Mouse (Mus musculus): ENCODE data around the gene Fchsd2. TPM values are rescaled to one million over a fixed set of nuclear protein-coding genes. Genes with fewer than 3 reads are reported as not detected.

Fchsd2 gene
- polyA plus RNA-seq, 1 experiment from 2014 or later, result 28.5 TPM

GRCm38 (mm10) chr7:101309985-101310326 is 217.3 kb downstream of the Fchsd2 start:
- Histone ChIP-seq H3K9me3 (ENCODE audit: control insufficient read depth, low read length) (no peaks in the 10 kb centered on the region), H3K9ac (ENCODE audit: low read length) (peak overlapping the region; percentile 71), H3K27ac (ENCODE audit: low read depth, low read length) (no peak overlapping the region), H3K36me3 (ENCODE audit: control insufficient read depth, insufficient read depth, low read length) (no peaks in the 10 kb centered on the region), H3K4me3 (ENCODE audit: low read depth, low read length) (peak overlapping the region; percentile 47), H3K4me1 (ENCODE audit: control insufficient read depth, insufficient read depth, low read length) (no peaks in the 10 kb centered on the region), H3K27me3 (ENCODE audit: control insufficient read depth, insufficient read depth, low read length) (no peaks in the 10 kb centered on the region), H3K4me2 (ENCODE audit: low read depth) (peak overlapping the region; percentile 56)
- ATAC-seq (ENCODE audit: insufficient read depth, low FRiP score, low TSS enrichment) (0 out of 2 replicates have a peak, but pooled peaks have one; percentile 22), DNase-seq (ENCODE audit: low spot score) (no peak)
- WGBS, result 46% methylated on average over 5 of the region's 5 CpGs

DNA sequence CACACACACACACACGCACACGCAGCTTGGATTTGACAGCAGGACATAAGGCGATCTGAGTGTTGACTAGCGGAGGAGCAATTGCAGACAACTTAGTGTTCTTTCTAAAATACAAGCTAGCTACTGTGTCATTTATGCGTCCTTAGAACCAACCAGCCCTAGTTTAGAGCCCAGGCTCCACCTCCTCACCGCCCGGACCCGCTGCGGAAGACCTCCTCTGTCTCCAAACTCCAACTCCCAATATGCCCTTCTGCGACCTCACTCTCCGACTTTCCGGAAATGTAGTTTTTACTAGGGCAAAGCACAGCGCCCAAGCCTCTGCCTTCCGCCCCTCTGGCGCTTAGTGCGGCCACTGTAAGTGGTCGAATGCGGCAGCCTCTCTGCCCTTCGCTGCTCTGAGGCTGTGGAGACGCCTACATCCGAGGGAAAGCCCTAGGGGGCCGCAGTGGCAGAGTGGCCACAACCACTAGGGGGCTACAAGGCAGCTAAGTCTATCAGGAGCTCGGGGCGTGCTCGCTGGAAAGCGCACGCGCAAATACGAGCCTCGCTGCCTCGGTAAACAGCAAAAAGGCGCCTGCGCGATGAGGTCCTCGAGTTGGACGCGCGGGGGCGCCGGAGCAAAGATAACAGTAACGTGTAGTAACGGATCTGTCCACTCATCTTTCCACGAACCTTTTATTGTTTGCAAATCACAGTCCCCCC is 217.8 kb downstream of the Fchsd2 start:
- Histone ChIP-seq H3K4me3 (ENCODE audit: low read depth, low read length) (peak overlapping the region; percentile 47), H3K36me3 (ENCODE audit: control insufficient read depth, insufficient read depth, low read length) (no peaks in the 10 kb centered on the region), H3K4me1 (ENCODE audit: control insufficient read depth, insufficient read depth, low read length) (no peaks in the 10 kb centered on the region), H3K9me3 (ENCODE audit: control insufficient read depth, low read length) (no peaks in the 10 kb centered on the region), H3K27me3 (ENCODE audit: control insufficient read depth, insufficient read depth, low read length) (no peaks in the 10 kb centered on the region), H3K27ac (ENCODE audit: low read depth, low read length) (peak overlapping the region; percentile 79; the same call in 1 of the 2 replicates), H3K9ac (ENCODE audit: low read length) (peak overlapping the region; percentile 71), H3K4me2 (ENCODE audit: low read depth) (peak overlapping the region; percentile 56)
- DNase-seq (ENCODE audit: low spot score), result peak; percentile 99
- WGBS, result 1% methylated on average over 43 of the region's 43 CpGs
- peak; percentile 92 for ATAC-seq (ENCODE audit: insufficient read depth, low FRiP score, low TSS enrichment)

DNA sequence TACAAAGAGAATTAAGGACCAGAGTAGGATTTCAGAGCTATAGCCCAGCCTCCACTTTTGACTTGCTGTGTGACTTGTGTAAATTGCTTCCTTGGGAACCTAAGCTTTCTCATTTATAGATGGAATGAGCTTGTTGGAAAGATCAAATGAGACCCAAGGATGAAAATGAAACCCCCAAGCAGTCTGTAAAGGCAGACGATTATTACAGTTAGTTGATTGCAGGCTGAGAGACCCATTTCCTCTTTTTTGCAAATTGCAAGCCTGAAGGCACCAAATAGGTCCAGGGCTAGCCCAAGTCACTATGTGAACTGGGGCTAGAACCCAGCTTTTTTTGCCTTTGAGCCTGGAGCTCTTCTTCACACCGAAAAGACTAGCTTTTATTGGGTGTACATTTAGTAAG is 218.4 kb downstream of the Fchsd2 start:
- Histone ChIP-seq H3K4me1 (ENCODE audit: control insufficient read depth, insufficient read depth, low read length) (no peaks in the 10 kb centered on the region), H3K9me3 (ENCODE audit: control insufficient read depth, low read length) (no peaks in the 10 kb centered on the region), H3K27ac (ENCODE audit: low read depth, low read length) (no peak overlapping the region), H3K4me2 (ENCODE audit: low read depth) (peak overlapping the region; percentile 56), H3K27me3 (ENCODE audit: control insufficient read depth, insufficient read depth, low read length) (no peaks in the 10 kb centered on the region), H3K36me3 (ENCODE audit: control insufficient read depth, insufficient read depth, low read length) (no peaks in the 10 kb centered on the region), H3K9ac (ENCODE audit: low read length) (peak overlapping the region; percentile 71), H3K4me3 (ENCODE audit: low read depth, low read length) (no peak overlapping the region)
- ATAC-seq (ENCODE audit: insufficient read depth, low FRiP score, low TSS enrichment) (no peak), DNase-seq (ENCODE audit: low spot score) (no peak)
- 43% methylated on average over 2 of the region's 2 CpGs for WGBS

- H3K27me3 ChIP-seq (ENCODE audit: control insufficient read depth, insufficient read depth, low read length), result no peaks in the 10 kb centered on the region
- H3K9ac ChIP-seq (ENCODE audit: low read length), result no peak overlapping the region
- 76% methylated on average over 3 of the region's 3 CpGs for WGBS
- no peaks in the 10 kb centered on the region for H3K36me3 ChIP-seq (ENCODE audit: control insufficient read depth, insufficient read depth, low read length)
- ATAC-seq (ENCODE audit: insufficient read depth, low FRiP score, low TSS enrichment) (no peak), DNase-seq (ENCODE audit: low spot score) (no peak)
- no peaks in the 10 kb centered on the region for H3K9me3 ChIP-seq (ENCODE audit: control insufficient read depth, low read length)
- H3K4me2 ChIP-seq (ENCODE audit: low read depth), result no peak overlapping the region
- H3K4me1 ChIP-seq (ENCODE audit: control insufficient read depth, insufficient read depth, low read length), result no peaks in the 10 kb centered on the region
- H3K27ac ChIP-seq (ENCODE audit: low read depth, low read length), result no peak overlapping the region
- no peak overlapping the region for H3K4me3 ChIP-seq (ENCODE audit: low read depth, low read length)
Measured at GRCm38 (mm10) chr7:101313033-101313432, 220.4 kb downstream of the Fchsd2 start.

- Histone ChIP-seq H3K36me3 (ENCODE audit: control insufficient read depth, insufficient read depth, low read length) (no peaks in the 10 kb centered on the region), H3K4me2 (ENCODE audit: low read depth) (no peak overlapping the region), H3K9ac (ENCODE audit: low read length) (no peak overlapping the region), H3K27me3 (ENCODE audit: control insufficient read depth, insufficient read depth, low read length) (no peaks in the 10 kb centered on the region), H3K9me3 (ENCODE audit: control insufficient read depth, low read length) (no peaks in the 10 kb centered on the region), H3K27ac (ENCODE audit: low read depth, low read length) (no peak overlapping the region), H3K4me1 (ENCODE audit: control insufficient read depth, insufficient read depth, low read length) (no peaks in the 10 kb centered on the region), H3K4me3 (ENCODE audit: low read depth, low read length) (no peak overlapping the region)
- DNase-seq (ENCODE audit: low spot score), result no peak
- WGBS, result 77% methylated on average over 5 of the region's 5 CpGs
- no peak for ATAC-seq (ENCODE audit: insufficient read depth, low FRiP score, low TSS enrichment)
Measured at GRCm38 (mm10) chr7:101314396-101314795, 221.7 kb downstream of the Fchsd2 start.

- no peaks in the 10 kb centered on the region for H3K9me3 ChIP-seq (ENCODE audit: control insufficient read depth, low read length)
- no peak overlapping the region for H3K27ac ChIP-seq (ENCODE audit: low read depth, low read length)
- no peak overlapping the region for H3K9ac ChIP-seq (ENCODE audit: low read length)
- H3K27me3 ChIP-seq (ENCODE audit: control insufficient read depth, insufficient read depth, low read length), result peaks cover 5% of the 10 kb centered on the region; the same call in 1 of the 2 replicates
- H3K4me1 ChIP-seq (ENCODE audit: control insufficient read depth, insufficient read depth, low read length), result 0 out of 2 replicates have a peak, but pooled peaks cover 2% of the 10 kb centered on the region
- no peaks in the 10 kb centered on the region for H3K36me3 ChIP-seq (ENCODE audit: control insufficient read depth, insufficient read depth, low read length)
- no peak overlapping the region for H3K4me3 ChIP-seq (ENCODE audit: low read depth, low read length)
- ATAC-seq (ENCODE audit: insufficient read depth, low FRiP score, low TSS enrichment) (no peak), DNase-seq (ENCODE audit: low spot score) (no peak)
- no peak overlapping the region for H3K4me2 ChIP-seq (ENCODE audit: low read depth)
Measured at GRCm38 (mm10) chr7:101315699-101316098, 223.0 kb downstream of the Fchsd2 start.

- no peak overlapping the region for H3K9ac ChIP-seq (ENCODE audit: low read length)
- DNase-seq (ENCODE audit: low spot score), result no peak
- 66% methylated on average over 6 of the region's 6 CpGs for WGBS
- H3K9me3 ChIP-seq (ENCODE audit: control insufficient read depth, low read length), result no peaks in the 10 kb centered on the region
- H3K4me3 ChIP-seq (ENCODE audit: low read depth, low read length), result no peak overlapping the region
- H3K4me2 ChIP-seq (ENCODE audit: low read depth), result no peak overlapping the region
- H3K4me1 ChIP-seq (ENCODE audit: control insufficient read depth, insufficient read depth, low read length), result peaks cover 4% of the 10 kb centered on the region; the same call in 1 of the 2 replicates
- no peak for ATAC-seq (ENCODE audit: insufficient read depth, low FRiP score, low TSS enrichment)
- H3K27ac ChIP-seq (ENCODE audit: low read depth, low read length), result no peak overlapping the region
- peaks cover 9% of the 10 kb centered on the region; the same call in 1 of the 2 replicates for H3K27me3 ChIP-seq (ENCODE audit: control insufficient read depth, insufficient read depth, low read length)
- no peaks in the 10 kb centered on the region for H3K36me3 ChIP-seq (ENCODE audit: control insufficient read depth, insufficient read depth, low read length)
Measured at GRCm38 (mm10) chr7:101316591-101317001, 223.9 kb downstream of the Fchsd2 start.

GRCm38 (mm10) chr7:101317014-101317413 is 224.4 kb downstream of the Fchsd2 start, which contains the start of gene Stard10:
TSS of gene Stard10 (plus strand) at chr7:101317086.
- DNase-seq (ENCODE audit: low spot score) (no peak), ATAC-seq (ENCODE audit: insufficient read depth, low FRiP score, low TSS enrichment) (no peak)
- Histone ChIP-seq H3K27ac (ENCODE audit: low read depth, low read length) (no peak within 1 kb of the TSS), H3K9ac (ENCODE audit: low read length) (no peak within 1 kb of the TSS), H3K36me3 (ENCODE audit: control insufficient read depth, insufficient read depth, low read length) (no peaks in the 10 kb centered on the region), H3K4me1 (ENCODE audit: control insufficient read depth, insufficient read depth, low read length) (peaks cover 4% of the 10 kb centered on the region; the same call in 1 of the 2 replicates), H3K4me2 (ENCODE audit: low read depth) (no peak within 1 kb of the TSS), H3K27me3 (ENCODE audit: control insufficient read depth, insufficient read depth, low read length) (peaks cover 9% of the 10 kb centered on the region; the same call in 1 of the 2 replicates), H3K4me3 (ENCODE audit: low read depth, low read length) (no peak within 1 kb of the TSS), H3K9me3 (ENCODE audit: control insufficient read depth, low read length) (no peaks in the 10 kb centered on the region)
- 74% methylated on average over 3 of the region's 3 CpGs for WGBS

DNA sequence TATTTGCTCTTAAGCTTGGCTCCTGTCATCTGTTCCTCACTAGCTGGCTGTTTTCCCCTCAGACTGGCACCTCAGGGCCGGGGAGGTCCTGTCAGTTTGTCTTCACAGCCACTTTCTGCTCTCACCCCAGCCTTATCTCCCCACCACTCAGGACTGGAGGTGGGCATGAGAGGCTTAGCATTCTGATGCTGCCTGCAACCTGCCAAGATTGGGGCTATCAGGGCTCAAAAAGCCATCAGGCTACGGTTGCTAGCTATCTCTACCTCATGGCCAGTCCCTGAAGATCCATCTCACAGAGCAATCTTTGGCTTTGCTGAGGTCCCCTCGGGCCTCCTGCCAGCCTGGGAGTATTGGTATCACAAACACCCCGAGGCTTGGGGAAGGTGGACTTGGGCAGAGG is 226.2 kb downstream of the Fchsd2 start:
- Histone ChIP-seq H3K9ac (ENCODE audit: low read length) (no peak overlapping the region), H3K4me3 (ENCODE audit: low read depth, low read length) (no peak overlapping the region), H3K36me3 (ENCODE audit: control insufficient read depth, insufficient read depth, low read length) (no peaks in the 10 kb centered on the region), H3K4me1 (ENCODE audit: control insufficient read depth, insufficient read depth, low read length) (peaks cover 4% of the 10 kb centered on the region; the same call in 1 of the 2 replicates), H3K27me3 (ENCODE audit: control insufficient read depth, insufficient read depth, low read length) (peaks cover 12% of the 10 kb centered on the region; the same call in 1 of the 2 replicates), H3K4me2 (ENCODE audit: low read depth) (no peak overlapping the region), H3K9me3 (ENCODE audit: control insufficient read depth, low read length) (no peaks in the 10 kb centered on the region), H3K27ac (ENCODE audit: low read depth, low read length) (no peak overlapping the region)
- DNase-seq (ENCODE audit: low spot score), result no peak
- ATAC-seq (ENCODE audit: insufficient read depth, low FRiP score, low TSS enrichment), result no peak
- 68% methylated on average over 4 of the region's 4 CpGs for WGBS
